Mouse (Mus musculus): ENCODE data around the gene Olfr1109. TPM values are rescaled to one million over a fixed set of nuclear protein-coding genes. Genes with fewer than 3 reads are reported as not detected.

Olfr1109 gene
- not detected for total RNA-seq (2022)

GRCm38 (mm10) chr2:87095908-87096307 is at the start of gene Olfr1109:
Gene Olfr1109 (minus strand): TSS chr2:87096008.
- DNase-seq = no peak

- no peak for DNase-seq
These were observed 44.4 kb upstream of the Olfr1109 start, which contains the start of gene Olfr1110 for GRCm38 (mm10) chr2:87140200-87140599. Gene Olfr1110 (minus strand): TSS chr2:87140300.

GRCm38 (mm10) chr2:87114467-87114866 is 18.7 kb upstream of the Olfr1109 start, which contains the start of gene Olfr259:
Gene Olfr259 (minus strand): TSS chr2:87114567.
- no peak for DNase-seq

DNA sequence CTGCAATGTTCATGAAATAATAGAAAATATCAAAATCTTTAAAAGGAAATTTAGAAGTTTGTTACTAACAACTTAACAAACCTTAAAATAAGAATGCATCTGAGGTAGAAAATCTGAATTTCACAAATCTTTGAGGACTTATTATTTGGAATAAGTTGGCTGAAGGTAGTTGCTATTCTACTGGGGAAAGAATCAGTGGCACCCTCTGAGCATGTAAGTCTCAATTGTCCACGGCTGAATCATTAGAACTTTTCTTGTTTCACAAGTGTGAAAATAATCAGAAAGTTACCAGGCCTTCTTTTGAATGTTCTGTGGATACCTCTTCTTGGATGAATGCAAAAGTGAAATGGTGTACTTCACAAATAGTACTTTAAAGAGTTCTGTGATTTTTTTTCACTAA is 20.1 kb downstream of the Olfr1109 start, which contains the start of gene Olfr1107:
Olfr1107 (minus strand) TSS at position 101 of the 400 bp plus-strand sequence.
- no peak for DNase-seq

DNA sequence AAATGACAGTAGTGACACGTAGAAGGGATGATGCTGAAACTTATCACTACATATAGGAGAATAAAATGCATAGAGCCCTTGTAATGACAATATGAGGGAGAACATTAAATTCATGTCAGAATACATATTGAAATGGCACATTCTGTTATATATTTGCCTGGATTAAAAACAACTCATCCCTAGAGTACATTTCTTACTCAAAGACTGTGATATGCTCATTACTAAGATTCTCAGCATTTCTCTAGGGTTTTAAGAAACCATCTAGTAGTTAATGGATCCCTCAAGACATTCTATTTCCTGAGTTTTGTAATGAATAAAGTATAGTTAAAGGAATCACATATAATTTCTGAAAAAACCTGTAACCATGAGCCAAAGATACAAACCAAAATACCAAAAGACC is 43.6 kb downstream of the Olfr1109 start, which contains the start of gene Olfr1106:
Olfr1106 (minus strand) TSS at position 101 of the 400 bp plus-strand sequence.
- DNase-seq = no peak

Other genes with a start within 250 kb of the Olfr1109 start
- gene Olfr1095, start 244.3 kb downstream of the Olfr1109 start, total RNA-seq (2022) = not detected
- gene Gm13723, start 221.2 kb downstream of the Olfr1109 start, total RNA-seq (2022) = not detected
- not detected for gene Olfr1097, start 203.8 kb downstream of the Olfr1109 start, total RNA-seq (2022)
- not detected for gene Olfr1098, start 171.5 kb downstream of the Olfr1109 start, total RNA-seq (2022)
- not detected for gene Olfr1099, start 135.3 kb downstream of the Olfr1109 start, total RNA-seq (2022)
- gene Olfr1100, start 116.1 kb downstream of the Olfr1109 start, total RNA-seq (2022) = not detected
- gene Olfr1101, start 104.8 kb downstream of the Olfr1109 start, total RNA-seq (2022) = not detected
- not detected for gene Olfr1102, start 97.6 kb downstream of the Olfr1109 start, total RNA-seq (2022)
- not detected for gene Olfr1104, start 68.9 kb downstream of the Olfr1109 start, total RNA-seq (2022)
- gene Olfr1105, start 59.5 kb downstream of the Olfr1109 start, total RNA-seq (2022) = not detected
- gene Olfr1106, start 43.7 kb downstream of the Olfr1109 start, total RNA-seq (2022) = not detected
- gene Olfr1107, start 20.2 kb downstream of the Olfr1109 start, total RNA-seq (2022) = not detected
- not detected for gene Olfr259, start 18.6 kb upstream of the Olfr1109 start, total RNA-seq (2022)
- not detected for gene Olfr1110, start 44.3 kb upstream of the Olfr1109 start, total RNA-seq (2022)
- not detected for gene Olfr1111, start 56.6 kb upstream of the Olfr1109 start, total RNA-seq (2022)
- gene Olfr1112, start 91.8 kb upstream of the Olfr1109 start, total RNA-seq (2022) = not detected
- not detected for gene Olfr1113, start 113.0 kb upstream of the Olfr1109 start, total RNA-seq (2022)
- not detected for gene Olfr1115, start 152.0 kb upstream of the Olfr1109 start, total RNA-seq (2022)
- gene Olfr1116, start 171.5 kb upstream of the Olfr1109 start, total RNA-seq (2022) = not detected
- not detected for gene Olfr1118, start 211.6 kb upstream of the Olfr1109 start, total RNA-seq (2022)

All from adrenal gland, adult 8-10 months (tissue).